Mouse (Mus musculus): ENCODE data around the gene Yod1. TPM values are rescaled to one million over a fixed set of nuclear protein-coding genes. Genes with fewer than 3 reads are reported as not detected.

Yod1 gene
- polyA plus RNA-seq, 1 experiment, result 0.95 TPM

DNA sequence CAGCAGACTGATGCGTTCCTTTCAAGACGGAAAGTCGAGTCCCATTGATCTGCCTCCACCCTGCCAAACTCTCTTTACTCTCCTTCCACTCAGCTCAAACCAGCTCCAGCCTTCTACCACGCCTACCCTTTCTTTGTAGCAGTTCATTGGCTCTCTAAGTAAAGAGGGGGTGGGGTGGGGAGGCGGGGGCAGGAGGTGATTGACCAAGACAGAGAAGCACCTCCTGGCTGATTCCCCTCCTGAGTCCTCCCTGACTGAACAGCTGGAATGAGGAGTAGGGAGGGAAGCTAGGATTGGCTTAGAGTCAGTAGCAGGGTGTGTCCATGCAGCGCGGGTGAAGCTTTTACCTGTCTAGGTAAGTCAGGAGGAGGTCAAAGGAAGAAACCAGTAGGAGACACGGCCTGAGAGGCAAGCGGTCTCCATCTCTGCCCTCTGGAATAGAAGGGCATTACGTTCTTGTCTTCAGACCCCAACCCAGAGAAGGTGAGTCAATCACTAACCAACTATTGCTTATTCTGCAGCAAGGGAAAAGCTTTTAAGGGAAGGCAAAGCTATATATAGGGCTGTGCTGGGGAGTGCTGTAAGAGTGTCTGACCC is 14.7 kb downstream of the Yod1 start, which contains the start of gene AA986860:
Gene AA986860, plus strand, starts transcription at position 236 of the 597 bp plus-strand sequence.
- Histone ChIP-seq H3K9me3 (no peaks in the 10 kb centered on the region), H3K36me3 (replicated peaks; ENCODE audit: low read length) (peaks cover 46% of the 10 kb centered on the region), H3K4me1 (peaks cover 93% of the 10 kb centered on the region), H3K27me3 (replicated peaks) (no peaks in the 10 kb centered on the region), H3K4me3 (replicated peaks) (peak within 1 kb of the TSS; percentile 76)
- no peak for TF ChIP-seq FLI1 (IDR thresholded peaks at IDR 0.05; ENCODE audit: low read length)
- TF ChIP-seq GATA1 (IDR thresholded peaks at IDR 0.05; ENCODE audit: borderline replicate concordance, low read length), result no peak

- TF ChIP-seq GATA1 (IDR thresholded peaks at IDR 0.05; ENCODE audit: borderline replicate concordance, low read length) (no peak), FLI1 (IDR thresholded peaks at IDR 0.05; ENCODE audit: low read length) (no peak)
- Histone ChIP-seq H3K9me3 (no peaks in the 10 kb centered on the region), H3K27me3 (replicated peaks) (no peaks in the 10 kb centered on the region), H3K4me1 (peaks cover 92% of the 10 kb centered on the region), H3K4me3 (replicated peaks) (peak overlapping the region; percentile 42), H3K36me3 (replicated peaks; ENCODE audit: low read length) (peaks cover 58% of the 10 kb centered on the region)
Measured at GRCm38 (mm10) chr1:130732706-130733658, 15.9 kb downstream of the Yod1 start.

- no peaks in the 10 kb centered on the region for H3K27me3 ChIP-seq (replicated peaks)
- H3K36me3 ChIP-seq (replicated peaks; ENCODE audit: low read length), result peaks cover 64% of the 10 kb centered on the region
- no peaks in the 10 kb centered on the region for H3K9me3 ChIP-seq
- TF ChIP-seq FLI1 (IDR thresholded peaks at IDR 0.05; ENCODE audit: low read length) (no peak), GATA1 (IDR thresholded peaks at IDR 0.05; ENCODE audit: borderline replicate concordance, low read length) (no peak)
- peaks cover 92% of the 10 kb centered on the region for H3K4me1 ChIP-seq
- H3K4me3 ChIP-seq (replicated peaks), result peak overlapping the region; percentile 2
Measured at GRCm38 (mm10) chr1:130733671-130734070, 16.5 kb downstream of the Yod1 start.

DNA sequence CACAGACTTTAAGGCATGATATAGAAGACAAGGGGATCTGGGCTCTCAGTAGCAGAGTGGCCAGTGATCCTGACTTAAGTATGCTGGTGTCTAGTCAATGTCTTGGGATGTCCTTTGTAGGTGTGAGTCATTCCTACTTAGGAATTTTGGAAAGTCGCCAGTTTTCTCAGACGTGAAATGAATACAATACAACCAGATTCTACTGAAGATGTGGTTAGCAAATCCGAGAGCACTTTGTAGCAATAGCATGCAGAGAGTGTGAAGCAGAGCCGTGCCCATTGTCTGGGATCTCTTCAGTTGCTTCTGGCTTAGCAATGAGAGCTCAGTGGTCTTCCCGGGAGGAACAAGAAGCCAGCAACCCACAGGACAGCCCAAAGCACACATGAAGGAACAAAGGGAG is 17.3 kb downstream of the Yod1 start:
- H3K27me3 ChIP-seq (replicated peaks), result no peaks in the 10 kb centered on the region
- peaks cover 70% of the 10 kb centered on the region for H3K36me3 ChIP-seq (replicated peaks; ENCODE audit: low read length)
- no peak for TF ChIP-seq GATA1 (IDR thresholded peaks at IDR 0.05; ENCODE audit: borderline replicate concordance, low read length)
- TF ChIP-seq FLI1 (IDR thresholded peaks at IDR 0.05; ENCODE audit: low read length), result no peak
- H3K9me3 ChIP-seq, result no peaks in the 10 kb centered on the region
- peaks cover 92% of the 10 kb centered on the region for H3K4me1 ChIP-seq
- no peak overlapping the region for H3K4me3 ChIP-seq (replicated peaks)

GRCm38 (mm10) chr1:130734852-130735251 is 17.7 kb downstream of the Yod1 start:
- H3K4me3 ChIP-seq (replicated peaks), result no peak overlapping the region
- peaks cover 92% of the 10 kb centered on the region for H3K4me1 ChIP-seq
- no peaks in the 10 kb centered on the region for H3K9me3 ChIP-seq
- H3K27me3 ChIP-seq (replicated peaks), result no peaks in the 10 kb centered on the region
- H3K36me3 ChIP-seq (replicated peaks; ENCODE audit: low read length), result peaks cover 66% of the 10 kb centered on the region
- TF ChIP-seq FLI1 (IDR thresholded peaks at IDR 0.05; ENCODE audit: low read length) (no peak), GATA1 (IDR thresholded peaks at IDR 0.05; ENCODE audit: borderline replicate concordance, low read length) (no peak)

GRCm38 (mm10) chr1:130737411-130737881 is 20.3 kb downstream of the Yod1 start:
- H3K36me3 ChIP-seq (replicated peaks; ENCODE audit: low read length), result peaks cover 81% of the 10 kb centered on the region
- no peaks in the 10 kb centered on the region for H3K9me3 ChIP-seq
- peaks cover 92% of the 10 kb centered on the region for H3K4me1 ChIP-seq
- H3K4me3 ChIP-seq (replicated peaks), result no peak overlapping the region
- TF ChIP-seq GATA1 (IDR thresholded peaks at IDR 0.05; ENCODE audit: borderline replicate concordance, low read length) (no peak), FLI1 (IDR thresholded peaks at IDR 0.05; ENCODE audit: low read length) (no peak)
- H3K27me3 ChIP-seq (replicated peaks), result no peaks in the 10 kb centered on the region

GRCm38 (mm10) chr1:130737916-130738315 is 20.8 kb downstream of the Yod1 start:
- Histone ChIP-seq H3K4me3 (replicated peaks) (no peak overlapping the region), H3K36me3 (replicated peaks; ENCODE audit: low read length) (peaks cover 85% of the 10 kb centered on the region), H3K9me3 (no peaks in the 10 kb centered on the region), H3K4me1 (peaks cover 92% of the 10 kb centered on the region), H3K27me3 (replicated peaks) (no peaks in the 10 kb centered on the region)
- no peak for TF ChIP-seq FLI1 (IDR thresholded peaks at IDR 0.05; ENCODE audit: low read length)
- no peak for TF ChIP-seq GATA1 (IDR thresholded peaks at IDR 0.05; ENCODE audit: borderline replicate concordance, low read length)

- no peak for TF ChIP-seq FLI1 (IDR thresholded peaks at IDR 0.05; ENCODE audit: low read length)
- no peak for TF ChIP-seq GATA1 (IDR thresholded peaks at IDR 0.05; ENCODE audit: borderline replicate concordance, low read length)
- Histone ChIP-seq H3K4me1 (peaks cover 92% of the 10 kb centered on the region), H3K36me3 (replicated peaks; ENCODE audit: low read length) (peaks cover 86% of the 10 kb centered on the region), H3K4me3 (replicated peaks) (peak overlapping the region; percentile 92), H3K27me3 (replicated peaks) (no peaks in the 10 kb centered on the region), H3K9me3 (no peaks in the 10 kb centered on the region)
Measured at GRCm38 (mm10) chr1:130738551-130739106, 21.5 kb downstream of the Yod1 start.

- Histone ChIP-seq H3K27me3 (replicated peaks) (no peaks in the 10 kb centered on the region), H3K4me3 (replicated peaks) (peak overlapping the region; percentile 92), H3K36me3 (replicated peaks; ENCODE audit: low read length) (peaks cover 87% of the 10 kb centered on the region), H3K9me3 (no peaks in the 10 kb centered on the region), H3K4me1 (peaks cover 92% of the 10 kb centered on the region)
- no peak for TF ChIP-seq FLI1 (IDR thresholded peaks at IDR 0.05; ENCODE audit: low read length)
- TF ChIP-seq GATA1 (IDR thresholded peaks at IDR 0.05; ENCODE audit: borderline replicate concordance, low read length), result no peak
Measured at GRCm38 (mm10) chr1:130739636-130740035, 22.5 kb downstream of the Yod1 start.
